Mouse (Mus musculus) E14TG2a.4 (cell line): ENCODE data around the gene Efnb3.

Experiments used
- H3K27me3 ChIP-seq: 2 replicates; pipeline ENCODE4 v1.6.1; 2014; ENCODE audit warnings: low read length, control low read depth; ENCODE audit not compliant: insufficient read depth
- H3K36me3 ChIP-seq: 2 replicates; pipeline ENCODE4 v1.6.1; 2014; ENCODE audit warnings: low read length, control low read depth; ENCODE audit not compliant: insufficient read depth
- H3K4me1 ChIP-seq: replicated peaks from 2 replicates; pipeline ENCODE4 v1.6.1; 2014; ENCODE audit warnings: low read depth, low read length, control low read depth
- H3K4me3 ChIP-seq: replicated peaks from 2 replicates; pipeline ENCODE4 v1.5.1; 2014; ENCODE audit warnings: mild to moderate bottlenecking, low read length
- H3K9me3 ChIP-seq: 2 replicates; pipeline ENCODE4 v1.6.1; 2014; ENCODE audit warnings: low read length, control low read depth
- CTCF ChIP-seq: conservative IDR thresholded peaks from 2 replicates; pipeline ENCODE4 v1.5.1; 2014; ENCODE audit warnings: low read length
- NANOG ChIP-seq: IDR thresholded peaks from 2 replicates; pipeline ENCODE4 v1.6.1; 2014; ENCODE audit warnings: borderline replicate concordance, low read length, mixed read lengths
- POU5F1 ChIP-seq: IDR thresholded peaks from 2 replicates; pipeline ENCODE4 v1.6.1; 2014; ENCODE audit warnings: low read length, borderline replicate concordance

Gene Efnb3

DNA sequence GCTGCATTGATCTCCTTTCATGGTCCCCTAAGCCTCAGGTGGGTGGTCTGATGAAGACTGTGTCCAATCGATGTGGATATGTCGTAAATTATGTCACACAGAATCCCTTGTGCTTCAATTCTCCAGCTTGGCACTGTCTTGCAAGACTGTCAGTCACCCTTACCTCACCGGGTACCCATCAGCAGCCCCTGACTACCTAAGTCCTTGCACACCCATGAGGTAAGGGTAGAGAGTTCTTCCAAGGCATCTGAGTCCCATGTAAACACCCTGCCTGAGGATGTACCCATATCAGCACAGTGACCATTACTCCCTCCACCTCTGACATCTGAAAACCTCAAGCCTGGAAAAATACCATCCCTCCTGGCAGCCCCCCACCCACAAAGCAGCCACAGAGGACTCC lies 44.3 kb upstream of the Efnb3 start:
- TF ChIP-seq POU5F1 (no peak), CTCF (no peak), NANOG (no peak)
- peaks cover 81% of the 10 kb centered on the region for H3K4me1 ChIP-seq
- 0 out of 2 replicates have a peak, but pooled peaks cover 4% of the 10 kb centered on the region for H3K36me3 ChIP-seq
- peaks cover 38% of the 10 kb centered on the region for H3K27me3 ChIP-seq
- no peaks in the 10 kb centered on the region for H3K9me3 ChIP-seq
- peak overlapping the region; percentile 88 for H3K4me3 ChIP-seq

DNA sequence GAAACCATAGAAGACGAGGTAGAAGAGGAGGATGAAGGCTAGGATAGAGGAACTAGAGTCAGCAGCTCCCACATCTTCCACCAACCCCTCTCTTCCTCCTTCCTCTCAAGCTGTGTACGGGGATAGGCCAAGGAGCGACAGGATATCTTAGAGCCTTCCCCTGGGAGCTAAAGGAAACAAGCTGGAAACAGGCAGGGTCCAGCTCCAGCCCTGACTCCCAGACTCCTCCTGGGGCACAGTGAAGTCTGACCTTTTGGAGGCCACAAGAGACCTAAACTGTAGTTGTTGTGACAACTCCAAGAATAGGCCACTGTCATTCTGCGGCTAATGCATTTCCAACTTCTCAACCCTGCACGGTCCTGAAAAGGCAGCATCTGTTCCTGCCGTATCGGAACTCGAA lies 43.5 kb upstream of the Efnb3 start:
- TF ChIP-seq NANOG = no peak
- no peak for TF ChIP-seq CTCF
- TF ChIP-seq POU5F1 = no peak
- H3K4me1 ChIP-seq = peaks cover 83% of the 10 kb centered on the region
- 0 out of 2 replicates have a peak, but pooled peaks cover 4% of the 10 kb centered on the region for H3K36me3 ChIP-seq
- H3K27me3 ChIP-seq = peaks cover 38% of the 10 kb centered on the region
- no peaks in the 10 kb centered on the region for H3K9me3 ChIP-seq
- no peak overlapping the region for H3K4me3 ChIP-seq

DNA sequence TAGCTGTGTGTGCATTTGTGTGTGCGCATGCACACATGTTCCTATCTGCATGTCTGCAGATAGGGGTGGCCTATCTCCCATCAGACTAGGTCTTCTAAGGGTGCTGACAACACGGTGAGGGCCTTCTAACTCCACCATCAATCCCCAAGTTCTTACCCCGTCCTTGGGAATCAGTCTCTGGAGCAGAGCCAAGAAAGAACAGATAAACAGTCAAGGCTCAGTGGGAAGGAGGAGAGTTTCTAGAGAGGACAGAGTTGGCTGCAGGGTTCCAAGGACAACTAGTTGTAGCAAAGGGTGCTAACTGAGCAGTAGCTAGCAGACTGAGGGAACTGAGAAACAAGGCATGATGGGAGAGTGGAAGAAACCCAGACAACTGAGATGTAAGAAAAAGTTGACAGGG lies 41.8 kb upstream of the Efnb3 start:
- H3K36me3 ChIP-seq = 0 out of 2 replicates have a peak, but pooled peaks cover 4% of the 10 kb centered on the region
- peaks cover 38% of the 10 kb centered on the region for H3K27me3 ChIP-seq
- no peak overlapping the region for H3K4me3 ChIP-seq
- H3K4me1 ChIP-seq = peaks cover 74% of the 10 kb centered on the region
- H3K9me3 ChIP-seq = no peaks in the 10 kb centered on the region
- TF ChIP-seq NANOG (no peak), CTCF (no peak), POU5F1 (no peak)

DNA sequence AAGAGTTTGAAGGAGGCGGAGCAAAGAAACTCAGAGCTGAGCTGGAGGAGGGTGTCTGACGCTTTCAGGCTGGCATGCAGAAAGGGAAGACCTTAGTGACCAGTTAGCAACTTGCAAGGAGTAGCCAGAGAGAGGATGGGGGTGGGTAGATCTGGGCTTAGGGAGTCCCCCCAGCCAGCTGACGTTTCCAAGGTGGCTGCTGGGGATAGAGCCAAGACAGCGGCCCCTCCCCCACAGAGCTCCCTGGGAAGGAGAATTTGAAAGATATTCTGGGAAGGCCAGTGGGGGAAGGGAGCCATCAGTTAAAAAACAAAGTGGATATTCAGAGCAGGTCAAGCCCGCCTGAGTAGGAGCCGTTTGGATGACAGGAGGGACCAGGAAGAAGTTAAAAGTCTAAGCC lies 40.1 kb upstream of the Efnb3 start:
- no peaks in the 10 kb centered on the region for H3K9me3 ChIP-seq
- peak overlapping the region; percentile 37; the same call in 1 of the 2 replicates for H3K4me3 ChIP-seq
- peaks cover 67% of the 10 kb centered on the region for H3K4me1 ChIP-seq
- no peak for TF ChIP-seq CTCF
- no peak for TF ChIP-seq POU5F1
- no peak for TF ChIP-seq NANOG
- peaks cover 32% of the 10 kb centered on the region for H3K27me3 ChIP-seq
- H3K36me3 ChIP-seq = 0 out of 2 replicates have a peak, but pooled peaks cover 4% of the 10 kb centered on the region

DNA sequence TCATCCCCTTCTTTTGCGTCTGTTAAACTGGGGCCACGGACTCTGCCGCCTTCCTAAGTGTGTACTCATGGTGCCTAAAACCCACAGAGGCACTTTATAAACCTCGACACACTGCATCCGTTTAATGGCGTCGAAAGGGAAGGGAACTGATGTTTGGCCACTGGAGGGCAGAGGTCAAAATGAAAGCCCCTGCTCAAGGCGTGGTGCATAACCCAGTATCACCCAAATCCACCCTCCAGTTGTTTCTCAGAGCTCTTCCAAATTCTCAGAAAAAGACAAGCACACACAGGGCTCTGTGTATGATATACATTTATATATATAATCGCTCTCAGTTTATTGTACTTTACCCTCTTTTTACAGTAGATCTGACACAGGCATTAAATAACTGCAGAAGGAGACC lies 39.4 kb upstream of the Efnb3 start:
- Histone ChIP-seq H3K9me3 (no peaks in the 10 kb centered on the region), H3K4me1 (peaks cover 64% of the 10 kb centered on the region), H3K4me3 (peak overlapping the region; percentile 49), H3K27me3 (peaks cover 25% of the 10 kb centered on the region), H3K36me3 (0 out of 2 replicates have a peak, but pooled peaks cover 7% of the 10 kb centered on the region)
- TF ChIP-seq NANOG (no peak), POU5F1 (no peak), CTCF (peak; percentile 10; the same call in 1 of the 2 replicates)

DNA sequence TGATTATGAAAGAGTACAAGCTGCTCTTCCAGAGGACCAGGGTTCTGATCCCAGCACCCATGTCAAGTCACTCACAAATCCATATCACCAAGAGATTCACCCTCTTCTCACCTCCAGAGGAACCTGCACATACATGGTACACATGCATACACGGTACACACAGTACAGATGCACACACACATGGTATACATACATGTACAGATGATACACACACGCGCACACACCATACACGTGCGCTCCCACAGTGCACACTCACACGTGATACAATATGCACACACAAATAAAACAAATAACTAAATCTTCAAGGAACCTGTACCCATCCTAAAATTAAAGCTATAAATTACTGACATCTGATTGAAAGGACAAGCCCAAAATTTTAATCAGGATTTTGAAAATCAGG lies 34.8 kb upstream of the Efnb3 start:
- H3K36me3 ChIP-seq = peaks cover 45% of the 10 kb centered on the region
- H3K4me1 ChIP-seq = peaks cover 55% of the 10 kb centered on the region
- TF ChIP-seq NANOG = no peak
- no peak for TF ChIP-seq POU5F1
- no peaks in the 10 kb centered on the region for H3K27me3 ChIP-seq
- H3K9me3 ChIP-seq = no peaks in the 10 kb centered on the region
- no peak overlapping the region for H3K4me3 ChIP-seq

DNA sequence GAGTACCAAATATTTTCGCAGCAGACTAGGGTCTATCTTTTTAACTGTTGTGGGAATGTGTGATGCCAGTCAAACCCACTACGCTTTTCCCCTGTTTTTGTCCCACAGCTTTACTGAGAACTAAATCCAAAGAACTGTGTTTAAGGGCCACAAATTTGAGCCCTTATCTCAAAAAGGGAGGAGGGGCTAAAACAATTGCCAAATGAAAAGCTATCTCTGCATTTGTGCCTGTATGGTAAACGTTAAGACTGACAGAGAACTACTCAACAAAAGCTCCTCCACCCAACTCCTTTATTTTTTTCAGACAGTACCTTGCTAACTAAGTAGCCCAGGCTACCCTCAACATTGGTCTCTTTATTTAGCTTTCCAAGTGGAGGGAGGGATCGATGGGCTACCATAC lies 32.8 kb upstream of the Efnb3 start:
- no peak for TF ChIP-seq POU5F1
- TF ChIP-seq NANOG = no peak
- TF ChIP-seq CTCF = no peak
- Histone ChIP-seq H3K27me3 (no peaks in the 10 kb centered on the region), H3K4me3 (no peak overlapping the region), H3K9me3 (no peaks in the 10 kb centered on the region), H3K36me3 (peaks cover 66% of the 10 kb centered on the region), H3K4me1 (peaks cover 58% of the 10 kb centered on the region)

DNA sequence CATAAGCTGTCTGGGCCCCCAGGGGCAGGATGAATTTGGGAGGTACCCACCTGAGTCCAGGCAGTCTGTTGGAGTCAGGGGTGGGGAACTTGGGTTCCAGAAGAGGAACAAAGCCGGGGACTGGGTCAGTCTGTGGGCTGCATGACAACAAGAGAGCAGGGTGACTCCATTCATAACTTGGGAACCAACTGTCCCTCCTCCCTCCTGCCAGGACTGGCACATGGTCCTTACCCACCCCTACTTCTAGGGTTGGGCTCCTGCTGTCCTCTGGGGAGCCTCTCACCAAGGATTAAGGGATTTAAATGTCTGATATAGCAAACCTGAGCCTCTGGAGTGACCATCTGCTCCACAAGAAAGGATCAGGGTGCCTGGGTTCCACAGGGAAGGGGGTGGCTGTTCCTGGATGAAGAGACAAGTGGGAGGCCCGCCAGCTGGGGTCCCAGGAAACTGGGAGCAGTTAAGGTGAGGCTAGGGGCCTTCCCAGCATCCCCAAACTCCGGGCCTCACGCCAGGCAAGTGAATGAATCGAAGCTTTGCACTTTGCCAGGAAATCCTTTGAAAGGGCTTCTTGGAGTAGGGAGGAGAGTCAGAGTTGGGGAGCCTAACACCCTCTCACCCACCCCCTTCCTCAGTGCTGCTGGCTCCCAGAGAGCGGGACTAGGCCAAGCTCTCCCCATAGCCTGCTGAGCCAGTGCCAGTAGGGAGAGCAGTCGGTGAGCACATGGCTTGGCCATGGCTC lies 32.1 kb upstream of the Efnb3 start:
- Histone ChIP-seq H3K9me3 (no peaks in the 10 kb centered on the region), H3K27me3 (no peaks in the 10 kb centered on the region), H3K36me3 (peaks cover 73% of the 10 kb centered on the region), H3K4me1 (peaks cover 63% of the 10 kb centered on the region), H3K4me3 (no peak overlapping the region)
- no peak for TF ChIP-seq POU5F1
- no peak for TF ChIP-seq NANOG
- TF ChIP-seq CTCF = no peak

DNA sequence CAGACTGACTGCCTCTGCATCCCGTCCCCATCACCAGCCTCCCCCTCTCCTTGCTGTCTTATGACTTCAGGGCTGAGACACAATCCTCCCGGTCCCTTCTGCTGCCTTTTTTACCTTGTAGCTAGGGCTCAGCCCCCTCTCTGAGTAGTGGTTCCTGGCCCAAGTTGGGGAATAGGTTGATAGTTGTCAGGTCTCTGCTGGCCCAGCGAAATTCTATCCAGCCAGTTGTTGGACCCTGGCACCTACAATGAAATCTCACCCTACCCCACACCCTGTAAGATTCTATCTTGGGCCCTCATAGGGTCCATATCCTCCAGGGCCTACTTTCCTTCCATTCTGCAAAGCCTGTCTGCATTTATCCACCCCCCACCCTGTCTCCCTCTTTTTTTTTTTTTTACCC lies 31.4 kb upstream of the Efnb3 start:
- H3K4me1 ChIP-seq = peaks cover 69% of the 10 kb centered on the region
- TF ChIP-seq CTCF = no peak
- no peak for TF ChIP-seq POU5F1
- no peak for TF ChIP-seq NANOG

More for the DNA sequence above, 31.4 kb upstream of the Efnb3 start:
- H3K9me3 ChIP-seq = no peaks in the 10 kb centered on the region
- peaks cover 80% of the 10 kb centered on the region for H3K36me3 ChIP-seq
- H3K4me3 ChIP-seq = no peak overlapping the region; the same call in 1 of the 2 replicates
- H3K27me3 ChIP-seq = no peaks in the 10 kb centered on the region
